Mouse (Mus musculus) MEL (cell line): Measurements from ENCODE around the gene Armh1. TPM values are rescaled to one million over a fixed set of nuclear protein-coding genes. Genes with fewer than 3 reads are reported as not detected.

Experiments used
- DNase-seq: peaks from one replicate; pipeline ENCODE4 v3.0.0; 2011; ENCODE audit warnings: low read depth, low spot score
- H3K27ac ChIP-seq: 2 replicates; pipeline ENCODE4 v1.5.1; 2012; ENCODE audit warnings: low read depth, mild to moderate bottlenecking, control low read depth, low read length, moderate library complexity; ENCODE audit not compliant: control insufficient read depth
- H3K27me3 ChIP-seq, 2 experiments: fragments of 150-350 bp in 1 of 2; sonication (generic) in 1 of 2; 2 replicates each; pipeline ENCODE4 v1.6.1; 2012; ENCODE audit warnings: low read length in 2 of 2, mild to moderate bottlenecking in 2 of 2, improper control_type of control experiment in 1 of 2, moderate library complexity in 1 of 2; ENCODE audit not compliant: insufficient read depth in 2 of 2, control insufficient read depth in 1 of 2
- H3K36me3 ChIP-seq, 2 experiments: 2 replicates each; pipeline ENCODE4 v1.6.1; 2012 to 2014; ENCODE audit warnings: low read length in 2 of 2, improper control_type of control experiment in 1 of 2, inconsistent platforms in 1 of 2, mild to moderate bottlenecking in 1 of 2; ENCODE audit not compliant: insufficient read depth in 2 of 2, control insufficient read depth in 1 of 2
- H3K4me1 ChIP-seq, 2 experiments: fragments of 150-350 bp in 1 of 2; sonication (generic) in 1 of 2; 2 replicates each; pipeline ENCODE4 v1.6.1; 2012; ENCODE audit warnings: low read length in 2 of 2, improper control_type of control experiment in 1 of 2, mild to moderate bottlenecking in 1 of 2; ENCODE audit not compliant: insufficient read depth in 2 of 2, control insufficient read depth in 1 of 2
- H3K4me3 ChIP-seq, 2 experiments: fragments of 150-350 bp in 1 of 2; sonication (generic) in 1 of 2; 2 replicates each; pipeline ENCODE4 v1.5.1; 2012; ENCODE audit warnings: low read depth in 2 of 2, low read length in 2 of 2, mild to moderate bottlenecking in 2 of 2, moderate library complexity in 2 of 2, control low read depth in 1 of 2, improper control_type of control experiment in 1 of 2; ENCODE audit not compliant: control insufficient read depth in 1 of 2, insufficient read depth in 1 of 2
- H3K79me2 ChIP-seq: 2 replicates; pipeline ENCODE4 v1.6.1; 2012; ENCODE audit warnings: mild to moderate bottlenecking, low read length, moderate library complexity; ENCODE audit not compliant: control insufficient read depth, poor library complexity, insufficient read depth
- H3K9ac ChIP-seq: 2 replicates; pipeline ENCODE4 v1.6.1; 2012; ENCODE audit warnings: low read depth, mild to moderate bottlenecking, control low read depth, low read length, moderate library complexity; ENCODE audit not compliant: control insufficient read depth, poor library complexity, severe bottlenecking
- H3K9me3 ChIP-seq: fragments of 150-350 bp; sonication (generic); replicated peaks from 2 replicates; pipeline ENCODE4 v1.6.1; 2012; ENCODE audit warnings: mild to moderate bottlenecking, low read length, improper control_type of control experiment, moderate library complexity; ENCODE audit not compliant: insufficient read depth
- BHLHE40 ChIP-seq: IDR thresholded peaks from 2 replicates; pipeline ENCODE4 v1.6.1; 2012; ENCODE audit warnings: low read depth, mild to moderate bottlenecking, inconsistent platforms, low read length, improper control_type of control experiment, borderline replicate concordance
- CHD2 ChIP-seq: IDR thresholded peaks from 2 replicates; pipeline ENCODE4 v1.6.1; 2011; ENCODE audit warnings: low read length, improper control_type of control experiment
- CTCF ChIP-seq, 3 experiments: IDR thresholded peaks in 2 of 3; conservative IDR thresholded peaks in 1 of 3; 2 replicates each; pipeline ENCODE4 v1.5.1; 2011 to 2012; ENCODE audit warnings: low read length in 3 of 3, low read depth in 2 of 3, mild to moderate bottlenecking in 2 of 3, improper control_type of control experiment in 1 of 3, inconsistent platforms in 1 of 3, mixed read lengths in 1 of 3, moderate library complexity in 1 of 3; ENCODE audit not compliant: control insufficient read depth in 1 of 3, insufficient read depth in 1 of 3, poor library complexity in 1 of 3, severe bottlenecking in 1 of 3
- E2F4 ChIP-seq: IDR thresholded peaks from 2 replicates; pipeline ENCODE4 v1.6.1; 2011; ENCODE audit warnings: low read depth, low read length, improper control_type of control experiment, borderline replicate concordance
- ETS1 ChIP-seq: IDR thresholded peaks from 2 replicates; pipeline ENCODE4 v1.6.1; 2012; ENCODE audit warnings: low read depth, mild to moderate bottlenecking, inconsistent platforms, low read length, improper control_type of control experiment, moderate library complexity
- GABPA ChIP-seq: IDR thresholded peaks from 2 replicates; pipeline ENCODE4 v1.6.1; 2012; ENCODE audit warnings: low read depth, mild to moderate bottlenecking, inconsistent platforms, low read length, improper control_type of control experiment, moderate library complexity
- GATA1 ChIP-seq: IDR thresholded peaks from 2 replicates; pipeline ENCODE4 v1.6.1; 2011; ENCODE audit warnings: low read depth, low read length, improper control_type of control experiment
- HCFC1 ChIP-seq: IDR thresholded peaks from 2 replicates; pipeline ENCODE4 v1.6.1; 2012; ENCODE audit warnings: low read depth, mild to moderate bottlenecking, inconsistent platforms, low read length, improper control_type of control experiment, moderate library complexity
- MAZ ChIP-seq: IDR thresholded peaks from 2 replicates; pipeline ENCODE4 v1.6.1; 2012; ENCODE audit warnings: low read depth, mild to moderate bottlenecking, inconsistent platforms, low read length, improper control_type of control experiment
- MEF2A ChIP-seq: IDR thresholded peaks from 2 replicates; pipeline ENCODE4 v1.6.1; 2014; ENCODE audit warnings: low read depth, mild to moderate bottlenecking, inconsistent platforms, low read length, improper control_type of control experiment; ENCODE audit not compliant: poor library complexity, insufficient replicate concordance, severe bottlenecking; ENCODE audit errors: extremely low read depth
- MXI1 ChIP-seq: IDR thresholded peaks from 2 replicates; pipeline ENCODE4 v1.6.1; 2011; ENCODE audit warnings: mild to moderate bottlenecking, low read depth, low read length, improper control_type of control experiment
- MYB ChIP-seq: IDR thresholded peaks from 2 replicates; pipeline ENCODE4 v1.6.1; 2011; ENCODE audit warnings: mild to moderate bottlenecking, low read depth, low read length, improper control_type of control experiment
- NELFE ChIP-seq: IDR thresholded peaks from 2 replicates; pipeline ENCODE4 v1.6.1; 2011; ENCODE audit warnings: low read depth, low read length, improper control_type of control experiment
- NRF1 ChIP-seq: IDR thresholded peaks from 2 replicates; pipeline ENCODE4 v1.6.1; 2014; ENCODE audit warnings: low read depth, mild to moderate bottlenecking, inconsistent platforms, low read length, improper control_type of control experiment, moderate library complexity; ENCODE audit not compliant: poor library complexity, insufficient read depth, severe bottlenecking
- POLR2AphosphoS2 ChIP-seq: IDR thresholded peaks from 2 replicates; pipeline ENCODE4 v1.6.1; 2011; ENCODE audit warnings: low read length, improper control_type of control experiment
- RAD21 ChIP-seq: IDR thresholded peaks from 2 replicates; pipeline ENCODE4 v1.6.1; 2011; ENCODE audit warnings: mild to moderate bottlenecking, low read depth, low read length, improper control_type of control experiment
- RCOR1 ChIP-seq: IDR thresholded peaks from 2 replicates; pipeline ENCODE4 v1.6.1; 2012; ENCODE audit warnings: low read depth, mild to moderate bottlenecking, inconsistent platforms, low read length, improper control_type of control experiment
- SIN3A ChIP-seq: IDR thresholded peaks from 2 replicates; pipeline ENCODE4 v1.6.1; 2012; ENCODE audit warnings: low read length, improper control_type of control experiment, inconsistent platforms
- SMC3 ChIP-seq: IDR thresholded peaks from 2 replicates; pipeline ENCODE4 v1.6.1; 2011; ENCODE audit warnings: low read depth, low read length, improper control_type of control experiment
- TAL1 ChIP-seq: IDR thresholded peaks from 2 replicates; pipeline ENCODE4 v1.6.1; 2012; ENCODE audit warnings: mild to moderate bottlenecking, inconsistent platforms, low read length, moderate library complexity, mixed read lengths
- TBP ChIP-seq: IDR thresholded peaks from 2 replicates; pipeline ENCODE4 v1.8.0; 2011; ENCODE audit warnings: low read depth, low read length, improper control_type of control experiment
- USF1 ChIP-seq: IDR thresholded peaks from 2 replicates; pipeline ENCODE4 v1.6.1; 2014; ENCODE audit warnings: low read depth, mild to moderate bottlenecking, inconsistent platforms, low read length, improper control_type of control experiment, moderate library complexity
- USF2 ChIP-seq, 2 experiments: IDR thresholded peaks; 2 replicates each; pipeline ENCODE4 v1.6.1; 2011 to 2012; ENCODE audit warnings: improper control_type of control experiment in 2 of 2, low read length in 2 of 2, borderline replicate concordance in 1 of 2, inconsistent platforms in 1 of 2, low read depth in 1 of 2, mild to moderate bottlenecking in 1 of 2; ENCODE audit not compliant: insufficient read depth in 1 of 2
- ZC3H11A ChIP-seq: IDR thresholded peaks from 2 replicates; pipeline ENCODE4 v1.6.1; 2012; ENCODE audit warnings: low read depth, mild to moderate bottlenecking, inconsistent platforms, low read length, improper control_type of control experiment
- ZKSCAN1 ChIP-seq: IDR thresholded peaks from 2 replicates; pipeline ENCODE4 v1.6.1; 2012; ENCODE audit warnings: low read depth, mild to moderate bottlenecking, inconsistent platforms, low read length, improper control_type of control experiment, moderate library complexity
- ZMIZ1 ChIP-seq: IDR thresholded peaks from 2 replicates; pipeline ENCODE4 v1.6.1; 2012; ENCODE audit warnings: low read depth, mild to moderate bottlenecking, inconsistent platforms, low read length, improper control_type of control experiment, moderate library complexity
- ZNF384 ChIP-seq: IDR thresholded peaks from 2 replicates; pipeline ENCODE4 v1.6.1; 2012; ENCODE audit warnings: low read depth, mild to moderate bottlenecking, inconsistent platforms, low read length, improper control_type of control experiment
- polyA plus RNA-seq, 2 experiments: library from polyadenylated mRNA; stranded (reverse) in 1 of 2; unstranded in 1 of 2; fragments of >175 nt in 1 of 2; fragments of >200 nt in 1 of 2; gene quantifications; 2 replicates each; pipeline versions ENCODE4 v1.2.1 to v1.2.4; 2012; ENCODE audit warnings: low replicate concordance in 2 of 2, low read depth in 1 of 2; ENCODE audit not compliant: insufficient read length in 2 of 2, insufficient read depth in 1 of 2, missing spikeins in 1 of 2
- total RNA-seq: library from RNA; depleted of rRNA; stranded (reverse); fragments of 300-350 nt; gene quantifications from 2 replicates; pipeline ENCODE4 v1.2.3, GENCODE M21; 2012

Gene Armh1
- total and polyA plus RNA-seq, 3 experiments = not detected

DNA sequence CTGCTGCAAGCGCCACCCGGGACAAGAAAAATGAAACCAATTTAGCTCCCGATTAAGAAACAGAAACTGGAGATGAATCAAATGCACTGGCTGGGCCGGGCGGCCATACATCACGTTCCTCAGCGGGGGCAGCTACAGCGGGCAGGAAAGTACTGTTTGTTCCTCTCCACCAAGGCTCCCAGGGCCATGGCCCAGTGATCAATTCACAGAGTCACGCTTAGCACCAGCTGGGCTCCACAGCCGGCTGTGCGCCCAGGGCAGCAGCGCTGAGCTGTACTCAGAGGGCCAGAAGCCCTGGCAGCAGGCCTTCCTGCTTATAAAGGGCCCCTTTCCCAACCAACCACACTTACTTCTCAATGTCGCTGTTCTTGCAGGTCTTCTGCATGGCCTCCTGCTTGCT lies 25.1 kb upstream of the Armh1 start:
- DNase-seq = no peak
- no peak overlapping the region for H3K27ac ChIP-seq
- H3K9ac ChIP-seq = no peak overlapping the region
- H3K9me3 ChIP-seq = no peaks in the 10 kb centered on the region
- peaks cover 0 to 9% of the 10 kb centered on the region in 2 experiments; a peak in 2 of 4 replicates for H3K36me3 ChIP-seq
- no peaks in the 10 kb centered on the region for H3K27me3 ChIP-seq
- no peak for TF ChIP-seq RCOR1
- TF ChIP-seq ETS1 = no peak
- TF ChIP-seq TAL1 = no peak
- no peak for TF ChIP-seq CTCF (IDR thresholded peaks at IDR 0.05 in 2 of 3, conservative IDR thresholded peaks at IDR 0.05 in 1 of 3; ENCODE audit: control insufficient read depth in 1 of 3, insufficient read depth in 1 of 3, low read depth in 2 of 3, low read length in 3 of 3, poor library complexity in 1 of 3, severe bottlenecking in 1 of 3)
- TF ChIP-seq NRF1 = no peak
- no peak for TF ChIP-seq ZMIZ1
- no peak for TF ChIP-seq USF1
- no peak for TF ChIP-seq GABPA
- TF ChIP-seq, all 39 proteins: peak for 0
- H3K4me3 ChIP-seq = no peak overlapping the region
- H3K4me1 ChIP-seq = no peaks in the 10 kb centered on the region
- no peaks in the 10 kb centered on the region for H3K79me2 ChIP-seq

DNA sequence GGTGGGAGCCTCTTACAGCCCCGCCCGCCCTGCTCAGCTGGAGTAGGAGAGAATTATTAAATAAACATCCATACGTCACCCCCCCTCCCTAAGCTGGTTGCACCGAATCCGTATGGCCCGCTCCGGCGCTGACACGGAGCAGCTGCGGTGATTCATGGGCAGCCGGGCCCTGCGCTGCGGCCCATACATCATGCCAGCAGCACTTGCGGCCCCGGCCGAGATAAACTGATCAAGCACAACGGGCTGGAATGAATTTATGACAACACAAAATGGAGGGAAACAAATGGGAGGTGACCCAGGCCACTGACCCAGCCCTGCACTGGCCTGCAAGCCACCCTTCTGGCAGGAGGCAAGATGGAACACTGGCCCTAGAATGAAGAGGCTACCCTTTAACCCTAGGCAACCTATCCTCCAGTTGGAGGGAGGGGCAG lies 24.4 kb upstream of the Armh1 start:
- no peak overlapping the region for H3K27ac ChIP-seq
- no peak for DNase-seq
- peaks cover 0 to 10% of the 10 kb centered on the region in 2 experiments; a peak in 2 of 4 replicates for H3K36me3 ChIP-seq
- no peaks in the 10 kb centered on the region for H3K27me3 ChIP-seq
- no peaks in the 10 kb centered on the region for H3K9me3 ChIP-seq
- H3K4me3 ChIP-seq = no peak overlapping the region
- H3K4me1 ChIP-seq = no peaks in the 10 kb centered on the region
- H3K9ac ChIP-seq = no peak overlapping the region
- TF ChIP-seq GATA1 (no peak), POLR2AphosphoS2 (no peak), NELFE (no peak), RCOR1 (no peak), CHD2 (no peak), BHLHE40 (no peak), TAL1 (no peak), ZC3H11A (no peak), SIN3A (no peak)
- TF ChIP-seq, all 39 proteins: peak for 0
- no peaks in the 10 kb centered on the region for H3K79me2 ChIP-seq

DNA sequence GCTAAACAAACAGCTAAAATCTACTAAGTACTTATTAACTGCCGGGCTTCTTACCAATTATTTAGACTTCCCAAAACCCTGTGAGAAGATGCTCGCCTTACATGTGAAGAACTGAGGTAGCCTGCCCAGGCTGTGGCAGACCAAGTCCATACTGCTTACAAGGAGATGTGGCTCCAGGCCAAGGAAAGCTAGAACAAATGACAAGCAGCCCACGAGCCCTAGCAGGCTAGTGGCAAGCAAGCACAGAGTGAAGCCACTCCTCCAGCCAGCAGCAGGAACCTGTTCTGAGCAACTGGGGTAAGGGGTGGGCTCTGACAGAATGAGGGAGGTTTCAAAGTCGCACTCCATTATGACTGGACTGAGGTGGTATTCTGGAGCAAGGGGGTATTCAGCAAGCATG lies 22.8 kb upstream of the Armh1 start:
- Histone ChIP-seq H3K9ac (no peak overlapping the region), H3K4me1 (no peaks in the 10 kb centered on the region), H3K27me3 (no peaks in the 10 kb centered on the region), H3K27ac (no peak overlapping the region), H3K4me3 (no peak overlapping the region), H3K9me3 (no peaks in the 10 kb centered on the region), H3K36me3 (peaks cover 0 to 10% of the 10 kb centered on the region in 2 experiments; a peak in 2 of 4 replicates), H3K79me2 (no peaks in the 10 kb centered on the region)
- no peak for DNase-seq
- TF ChIP-seq ZNF384 (no peak), TBP (no peak), MYB (no peak), MAZ (no peak), GATA1 (no peak), RAD21 (no peak), USF2 (IDR thresholded peaks at IDR 0.05; ENCODE audit: borderline replicate concordance in 1 of 2, insufficient read depth in 1 of 2, low read depth in 1 of 2, low read length in 2 of 2) (no peak), HCFC1 (no peak), E2F4 (no peak), GABPA (no peak), ZKSCAN1 (no peak), MEF2A (no peak), MXI1 (no peak), SMC3 (no peak), NELFE (no peak)
